Mouse (Mus musculus): ENCODE results near the gene B3gnt3.
"Not testable (repeated sequence)": the region's sequence is repeated elsewhere in the genome, so short reads cannot be mapped to it uniquely, and the experiment has no call there.

B3gnt3 gene

GRCm38 (mm10) chr8:71709800-71710446 lies 8.3 kb upstream of the B3gnt3 start:
- DNase-seq = peak; percentile 96 to 99

- DNase-seq = no peak
Observed at GRCm38 (mm10) chr8:71709134-71709799, 7.7 kb upstream of the B3gnt3 start.

DNA sequence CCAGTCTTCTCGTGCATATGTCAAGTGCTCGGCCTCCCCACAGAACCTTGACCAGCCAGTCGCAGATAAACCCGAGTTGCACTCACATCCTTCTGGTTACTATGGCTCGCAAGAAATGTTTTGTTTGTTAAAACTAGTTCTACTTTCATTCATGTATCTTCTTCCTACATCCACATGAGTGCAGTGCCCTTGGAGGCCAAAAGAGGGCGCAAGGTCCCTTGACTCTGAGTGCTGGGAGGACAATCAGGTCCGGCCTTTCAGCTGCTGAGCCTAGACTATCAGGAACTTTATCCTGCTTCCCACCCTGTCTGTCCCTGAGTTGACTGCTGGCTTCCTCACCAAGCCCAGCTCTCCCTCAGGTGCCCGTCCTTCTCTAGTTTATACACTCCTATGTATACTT lies 6.3 kb upstream of the B3gnt3 start:
- peak; percentile 56 to 73 for DNase-seq

DNA sequence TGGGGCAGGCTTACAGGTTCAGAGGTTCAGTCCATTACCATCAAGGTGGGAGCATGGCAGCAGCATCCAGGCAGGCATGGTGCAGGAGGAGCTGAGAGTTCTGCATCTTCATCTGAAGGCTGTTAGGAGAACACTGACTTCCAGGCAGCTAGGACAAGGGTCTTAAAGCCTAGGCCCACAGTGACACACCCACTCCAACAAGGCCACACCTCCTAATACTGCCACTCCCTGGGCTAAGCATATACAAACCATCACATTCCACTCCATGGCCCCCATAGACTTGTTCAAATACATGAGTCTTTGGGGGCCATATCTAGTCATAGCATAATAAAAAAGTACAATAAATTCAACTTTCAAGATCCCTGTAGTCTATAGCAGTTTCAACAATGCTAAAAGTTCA lies 1.8 kb upstream of the B3gnt3 start:
- not testable (repeated sequence) for DNase-seq

GRCm38 (mm10) chr8:71702923-71703322 lies 1.3 kb upstream of the B3gnt3 start:
- no peak for DNase-seq

DNA sequence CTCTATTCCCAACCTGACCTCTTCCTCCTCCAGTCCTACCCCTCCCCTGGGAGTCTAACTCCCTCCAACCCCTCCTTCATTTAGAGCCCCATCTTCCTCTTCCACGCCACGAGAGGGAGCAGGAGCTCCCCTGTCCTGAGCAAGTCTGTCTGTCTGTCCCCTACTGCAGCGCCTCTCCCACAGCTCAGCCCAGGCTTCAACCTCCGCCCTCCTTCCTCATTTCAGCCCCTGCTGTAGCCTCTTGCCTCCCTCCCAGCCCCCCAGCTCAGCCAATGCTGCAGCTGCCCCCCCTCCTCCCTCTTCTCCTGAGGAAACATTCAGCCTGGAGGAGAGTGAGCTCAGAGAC lies 471 bp upstream of the B3gnt3 start:
- no peak for DNase-seq

- peak in 1 of 2 experiments; percentile 11 for DNase-seq
Observed at GRCm38 (mm10) chr8:71700493-71701269, 908 bp downstream of the B3gnt3 start.

GRCm38 (mm10) chr8:71695456-71695855 lies 6.1 kb downstream of the B3gnt3 start:
- not testable (repeated sequence) for DNase-seq

GRCm38 (mm10) chr8:71693166-71694041 lies 8.2 kb downstream of the B3gnt3 start:
- DNase-seq = peak in 1 of 2 experiments; percentile 20

DNA sequence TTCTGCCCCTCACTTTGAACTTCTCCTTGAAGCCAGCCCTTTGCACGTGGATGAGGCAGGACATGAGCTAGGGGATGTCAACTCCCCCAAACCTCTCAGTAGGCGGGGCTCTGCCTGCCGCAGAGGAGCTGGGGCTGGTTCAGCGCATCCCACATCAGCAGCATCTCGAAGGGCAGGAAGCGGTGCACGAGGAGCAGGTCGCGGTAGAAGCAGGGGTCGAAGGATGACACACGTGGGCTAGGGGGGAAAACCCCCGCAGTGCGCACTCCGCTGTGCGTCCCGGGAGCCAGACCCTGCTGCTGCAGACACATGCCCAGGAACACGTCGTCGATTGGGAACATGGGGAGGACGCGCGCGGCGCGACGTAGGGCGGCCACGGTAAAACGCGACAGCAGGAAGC lies 9.1 kb downstream of the B3gnt3 start:
- DNase-seq = peak in 1 of 2 experiments; percentile 9

- peak in 1 of 2 experiments; percentile 6 for DNase-seq
Observed at GRCm38 (mm10) chr8:71689028-71689427, 12.6 kb downstream of the B3gnt3 start, which contains the start of gene Insl3. Insl3 (plus strand) TSS chr8:71689214.

DNA sequence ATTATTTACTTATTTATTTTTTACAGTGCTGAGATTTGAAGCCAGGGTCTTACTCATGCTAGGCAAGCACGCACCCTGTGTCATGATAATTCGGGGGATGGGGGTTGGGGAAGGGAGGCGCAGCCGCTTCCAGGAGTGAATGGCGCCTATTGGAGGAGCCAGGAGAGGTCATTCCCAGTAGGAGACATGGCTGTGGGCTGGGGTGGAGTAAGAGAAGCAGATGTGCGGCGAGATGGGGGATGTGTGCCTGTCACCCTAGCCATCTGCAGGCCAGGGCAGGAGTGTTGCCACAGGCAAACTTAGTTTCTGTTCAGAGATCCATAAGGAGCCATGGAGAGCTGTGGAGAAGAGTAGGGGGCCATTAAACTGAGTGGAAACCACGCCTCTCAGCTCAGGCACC lies 14.0 kb downstream of the B3gnt3 start:
- DNase-seq = no peak

- DNase-seq = peak; percentile 16 to 26
Observed at GRCm38 (mm10) chr8:71686143-71686734, 15.3 kb downstream of the B3gnt3 start.

DNA sequence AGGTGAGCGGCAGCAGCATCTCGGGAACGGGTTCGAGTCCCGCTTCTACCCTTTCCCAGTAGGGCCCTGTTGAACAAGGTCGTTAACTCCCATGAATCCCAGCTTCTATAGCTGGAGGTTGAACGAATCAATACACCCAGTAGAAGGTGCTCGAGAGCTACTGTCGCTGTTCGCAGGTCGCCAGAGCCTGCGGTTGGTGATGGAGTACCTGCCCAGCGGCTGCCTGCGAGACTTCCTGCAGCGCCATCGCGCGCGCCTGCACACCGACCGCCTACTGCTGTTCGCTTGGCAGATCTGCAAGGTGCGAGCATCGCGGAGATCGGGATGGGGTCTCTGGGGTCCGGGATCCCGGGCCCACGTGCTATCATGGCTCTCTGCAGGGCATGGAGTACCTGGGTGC lies 16.0 kb downstream of the B3gnt3 start:
- peak; percentile 13 to 32 for DNase-seq

DNA sequence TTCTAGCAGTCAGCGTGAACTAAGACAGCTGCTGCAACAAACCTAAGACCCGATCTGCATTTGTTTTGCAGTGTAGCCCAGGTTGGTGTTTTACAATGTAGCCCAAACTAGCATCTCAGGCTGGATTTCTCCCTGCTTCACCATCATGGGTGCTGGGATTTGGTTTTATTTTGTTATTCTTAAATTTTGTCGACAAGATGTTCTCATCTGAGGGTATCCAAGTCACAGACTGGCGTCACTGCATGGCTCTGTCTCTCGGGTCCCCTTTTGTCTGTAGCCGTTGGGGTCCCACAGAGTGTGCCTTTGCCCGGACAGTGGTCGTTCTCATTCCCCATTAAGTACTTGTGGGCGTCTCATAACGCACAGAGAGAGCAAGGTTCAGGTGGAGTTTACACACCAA lies 16.9 kb downstream of the B3gnt3 start:
- no peak for DNase-seq

DNA sequence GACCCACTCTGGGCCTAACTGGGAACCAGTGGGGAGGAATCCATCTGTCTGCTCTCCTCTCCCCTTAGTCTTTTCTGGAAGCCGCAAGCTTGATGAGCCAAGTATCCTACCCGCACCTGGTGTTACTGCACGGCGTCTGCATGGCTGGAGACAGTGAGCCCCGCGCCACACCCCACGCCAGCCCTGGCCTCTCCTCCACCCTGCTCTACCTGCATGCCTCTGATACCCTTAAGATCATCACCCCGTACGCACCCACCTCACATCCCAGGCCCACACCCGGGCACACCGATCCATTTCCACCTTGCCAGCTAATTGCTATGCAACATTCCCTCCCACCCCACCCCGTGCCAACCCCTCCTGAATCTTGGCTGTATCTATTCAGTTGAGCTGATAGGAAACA lies 18.8 kb downstream of the B3gnt3 start:
- peak; percentile 13 to 30 for DNase-seq

- DNase-seq = peak in 1 of 2 experiments; percentile 46
Observed at GRCm38 (mm10) chr8:71681369-71681915, 20.1 kb downstream of the B3gnt3 start.

GRCm38 (mm10) chr8:71680471-71680870 lies 21.1 kb downstream of the B3gnt3 start:
- peak in 1 of 2 experiments; percentile 30 for DNase-seq

GRCm38 (mm10) chr8:71679550-71680168 lies 21.9 kb downstream of the B3gnt3 start:
- peak; percentile 76 for DNase-seq

GRCm38 (mm10) chr8:71679116-71679515 lies 22.5 kb downstream of the B3gnt3 start:
- peak in 1 of 2 experiments; percentile 53 for DNase-seq

DNA sequence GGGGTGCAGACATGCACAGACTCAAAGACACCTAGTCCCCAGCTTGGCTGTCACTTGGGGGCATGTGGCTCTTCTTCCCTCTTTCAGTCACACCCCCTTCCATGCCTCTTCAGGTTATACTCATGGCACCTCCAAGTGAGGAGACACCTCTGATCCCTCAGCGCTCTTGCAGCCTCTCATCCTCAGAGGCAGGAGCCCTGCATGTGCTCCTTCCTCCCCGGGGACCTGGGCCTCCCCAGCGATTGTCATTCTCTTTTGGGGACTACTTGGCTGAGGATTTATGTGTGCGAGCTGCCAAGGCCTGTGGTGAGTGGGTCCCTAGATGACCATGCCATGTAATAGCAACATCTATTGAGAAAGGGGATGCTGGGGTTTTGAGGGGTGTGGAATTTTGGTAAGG lies 23.4 kb downstream of the B3gnt3 start:
- DNase-seq = peak in 1 of 2 experiments; percentile 7
